Comparison of ENCODE assay signal across 10 mouse cellular contexts in genomic region chr12:91401049-91401352, GRCm38 (mm10). TPM values are rescaled to one million over a fixed set of nuclear protein-coding genes. Genes with fewer than 3 reads are reported as not detected.
A peak's percentile ranks its signal among the peaks of the same experiment; 100 is the strongest.
DNase-seq lines count a peak whose midpoint lies in the region; ATAC-seq and TF ChIP-seq lines count a peak whose summit lies in the region.
"Had no signal": no experiment of that assay in that cellular context is flagged by ENCODE, and none has a peak within 500 bp of the region (broad histone marks: within the 10 kb centered on the region; RNA-seq: fewer than 3 reads in every experiment).

No protein-coding gene starts in this region.

- no peaks in the 10 kb centered on the region for H3K4me1 ChIP-seq in neural tube, embryonic 11.5 days (ENCODE audit: control insufficient read depth, insufficient read depth, low read length)
- H3K4me1 ChIP-seq in forebrain, embryonic 15.5 days, result peaks cover 5% of the 10 kb centered on the region
- H3K4me1 ChIP-seq in liver, embryonic 14.5 days (replicated peaks; ENCODE audit: control insufficient read depth in 2 of 2, insufficient read depth in 2 of 2, low read length in 1 of 2), result no peaks in the 10 kb centered on the region
- H3K4me1 ChIP-seq in stomach, postnatal 0 days (replicated peaks; ENCODE audit: control insufficient read depth, insufficient read depth), result no peaks in the 10 kb centered on the region

- no peak overlapping the region for H3K27ac ChIP-seq in neural tube, embryonic 11.5 days (ENCODE audit: low read depth, low read length)
- no peak overlapping the region for H3K27ac ChIP-seq in forebrain, embryonic 15.5 days (replicated peaks)
- no peak overlapping the region for H3K27ac ChIP-seq in liver, embryonic 14.5 days
- no peak overlapping the region for H3K27ac ChIP-seq in stomach, postnatal 0 days (replicated peaks)

- 4% methylated on average over 12 of the region's 12 CpGs for WGBS in neural tube, embryonic 11.5 days
- 5% methylated on average over 12 of the region's 12 CpGs for WGBS in forebrain, embryonic 15.5 days
- WGBS in liver, embryonic 14.5 days (ENCODE audit: insufficient replicate concordance), result 6% methylated on average over 12 of the region's 12 CpGs
- WGBS in stomach, postnatal 0 days, result 9% methylated on average over 12 of the region's 12 CpGs

- TF ChIP-seq EP300 in liver, embryonic 14.5 days (IDR thresholded peaks at IDR 0.05; ENCODE audit: low read depth), result no peak
- no peak for TF ChIP-seq EP300 in stomach, postnatal 0 days (optimal IDR thresholded peaks at IDR 0.05)

- H3K4me2 ChIP-seq in neural tube, embryonic 11.5 days (ENCODE audit: low read depth), result peak overlapping the region; percentile 79
- peak overlapping the region; percentile 87 for H3K4me2 ChIP-seq in forebrain, embryonic 15.5 days (replicated peaks)
- H3K4me2 ChIP-seq in liver, embryonic 14.5 days (ENCODE audit: low read depth), result peak overlapping the region; percentile 55
- peak overlapping the region; percentile 68 for H3K4me2 ChIP-seq in stomach, postnatal 0 days (replicated peaks; ENCODE audit: low read depth)

- no peak for DNase-seq in neural tube, embryonic 11.5 days (ENCODE audit: low spot score)
- DNase-seq in neural tube, embryonic 10.5 days (ENCODE audit: extremely low spot score, low spot score), result no peak
- no peak for DNase-seq in liver, embryonic 14.5 days (ENCODE audit: low read depth in 3 of 3, low spot score in 3 of 3)
- no peak for DNase-seq in stomach, postnatal 0 days (ENCODE audit: low spot score)
- no peak for DNase-seq in thymus, adult 18-20 months
- no peak for DNase-seq in layer of hippocampus, adult 8-10 months (ENCODE audit: low spot score in 2 of 2)
- DNase-seq in left cerebral cortex, postnatal 14 days (ENCODE audit: low spot score in 2 of 2), result no peak
- DNase-seq: gastrocnemius, postnatal 25 days had no signal

- peak overlapping the region; percentile 34 for H3K4me3 ChIP-seq in neural tube, embryonic 11.5 days (ENCODE audit: low read depth, low read length)
- peak overlapping the region; percentile 50 for H3K4me3 ChIP-seq in forebrain, embryonic 15.5 days
- H3K4me3 ChIP-seq in liver, embryonic 14.5 days (ENCODE audit: insufficient read depth in 1 of 2, low read depth in 2 of 2, low read length in 2 of 2), result no peak overlapping the region; a peak in 1 of 4 replicates
- H3K4me3 ChIP-seq in stomach, postnatal 0 days (ENCODE audit: low read depth, low read length), result peak overlapping the region; percentile 40

- H3K9me3 ChIP-seq in neural tube, embryonic 11.5 days (ENCODE audit: control insufficient read depth, low read length), result no peaks in the 10 kb centered on the region
- H3K9me3 ChIP-seq in forebrain, embryonic 15.5 days, result no peaks in the 10 kb centered on the region
- H3K9me3 ChIP-seq in liver, embryonic 14.5 days (ENCODE audit: control insufficient read depth, low read length), result no peaks in the 10 kb centered on the region
- no peaks in the 10 kb centered on the region for H3K9me3 ChIP-seq in stomach, postnatal 0 days (ENCODE audit: control insufficient read depth, low read length)

- H3K36me3 ChIP-seq in neural tube, embryonic 11.5 days (ENCODE audit: control insufficient read depth, insufficient read depth, low read length), result no peaks in the 10 kb centered on the region
- H3K36me3 ChIP-seq in forebrain, embryonic 15.5 days, result no peaks in the 10 kb centered on the region
- H3K36me3 ChIP-seq in liver, embryonic 14.5 days (replicated peaks; ENCODE audit: control insufficient read depth, insufficient read depth, low read depth), result no peaks in the 10 kb centered on the region
- H3K36me3 ChIP-seq in stomach, postnatal 0 days (ENCODE audit: control insufficient read depth, insufficient read depth, low read length), result no peaks in the 10 kb centered on the region

- no peak for TF ChIP-seq CTCF in liver, embryonic 14.5 days (IDR thresholded peaks at IDR 0.05; ENCODE audit: low read depth)
- no peak for TF ChIP-seq CTCF in stomach, postnatal 0 days (IDR thresholded peaks at IDR 0.05; ENCODE audit: low read depth)

- H3K27me3 ChIP-seq in neural tube, embryonic 11.5 days (ENCODE audit: control insufficient read depth, insufficient read depth, low read length), result peaks cover 21% of the 10 kb centered on the region
- peaks cover 10% of the 10 kb centered on the region; the same call in 1 of the 2 replicates for H3K27me3 ChIP-seq in forebrain, embryonic 15.5 days
- H3K27me3 ChIP-seq in liver, embryonic 14.5 days (ENCODE audit: control insufficient read depth, insufficient read depth, low read length), result peaks cover 23% of the 10 kb centered on the region
- H3K27me3 ChIP-seq in stomach, postnatal 0 days (ENCODE audit: control insufficient read depth, insufficient read depth, low read length), result no peaks in the 10 kb centered on the region

- intact Hi-C loops in left cerebral cortex, postnatal 14 days (cut with DNase I), result loop anchor here (5.0 kb wide), 1 partner anchor 401 kb away; no protein-coding TSS in a partner anchor

- peak overlapping the region; percentile 26; the same call in 1 of the 2 replicates for H3K9ac ChIP-seq in neural tube, embryonic 11.5 days (ENCODE audit: low read length)
- H3K9ac ChIP-seq in forebrain, embryonic 15.5 days (replicated peaks), result peak overlapping the region; percentile 45
- no peak overlapping the region for H3K9ac ChIP-seq in liver, embryonic 14.5 days (replicated peaks)
- H3K9ac ChIP-seq in stomach, postnatal 0 days (ENCODE audit: low read length), result no peak overlapping the region; the same call in 1 of the 2 replicates

- ATAC-seq in neural tube, embryonic 11.5 days (ENCODE audit: insufficient read depth, low FRiP score, low TSS enrichment), result no peak
- ATAC-seq in forebrain, embryonic 15.5 days (replicated peaks), result no peak
- no peak for ATAC-seq in liver, embryonic 14.5 days (ENCODE audit: insufficient read depth)
- peak; percentile 35; the same call in 1 of the 2 replicates for ATAC-seq in stomach, postnatal 0 days (ENCODE audit: low FRiP score, low TSS enrichment)

RNA-seq across cellular contexts. Expression of gene Tshr, which starts 16.6 kb away (rescaled TPM):
- 0.08 and 0.15 TPM in 2 replicates for polyA plus RNA-seq in neural tube, embryonic 11.5 days (2014; fragmentation: Nextera tagmentation; extraction: Ambion mirVana)
- polyA plus RNA-seq in forebrain, embryonic 15.5 days (2015; fragmentation: Nextera tagmentation; extraction: Ambion mirVana), result 1.1 and 1.6 TPM in 2 replicates
- not detected in 2 replicates for polyA plus RNA-seq in liver, embryonic 14.5 days (2012; rRNA removed)
- not detected in 2 replicates for polyA plus RNA-seq in liver, embryonic 14.5 days (2014; fragmentation: Nextera tagmentation; extraction: Ambion mirVana)
- 0.23 and 0.32 TPM in 2 replicates for polyA plus RNA-seq in stomach, postnatal 0 days (2015; fragmentation: Nextera tagmentation; extraction: Ambion mirVana)
- under 1 TPM in 3 of 4 experiments, not detected in 1; 0.10 to 0.64 (median 0.49) TPM for total RNA-seq in layer of hippocampus, adult 8-10 months (2022)
- 1 to 10 TPM in 1 of 2 experiments, under 1 TPM in 1; 0.48 to 1.3 TPM for total RNA-seq in left cerebral cortex, postnatal 14 days (2021)
- polyA plus RNA-seq: activated CD4-positive, CD25-positive, alpha-beta regulatory T cell, adult 4 months had no signal

RNA-seq across cellular contexts. Expression of gene Cep128, which starts 16.8 kb away (rescaled TPM):
- polyA plus RNA-seq in neural tube, embryonic 11.5 days (2014; fragmentation: Nextera tagmentation; extraction: Ambion mirVana), result 6.7 and 8.8 TPM in 2 replicates
- polyA plus RNA-seq in forebrain, embryonic 15.5 days (2015; fragmentation: Nextera tagmentation; extraction: Ambion mirVana), result 6.3 and 7.1 TPM in 2 replicates
- polyA plus RNA-seq in liver, embryonic 14.5 days (2012; rRNA removed), result 7.0 and 9.3 TPM in 2 replicates
- 9.4 and 11.5 TPM in 2 replicates for polyA plus RNA-seq in liver, embryonic 14.5 days (2014; fragmentation: Nextera tagmentation; extraction: Ambion mirVana)
- polyA plus RNA-seq in stomach, postnatal 0 days (2015; fragmentation: Nextera tagmentation; extraction: Ambion mirVana), result 1.5 and 2.0 TPM in 2 replicates
- 1 to 10 TPM; 4.9 to 8.1 (median 6.9) TPM for total RNA-seq in layer of hippocampus, adult 8-10 months (2022)
- 10 to 100 TPM in 1 of 2 experiments, 1 to 10 TPM in 1; 6.9 to 14.4 TPM for total RNA-seq in left cerebral cortex, postnatal 14 days (2021)

Comparison
In these comparisons a context has a peak if more than half of its experiments do, and no peak if none do; other contexts are left out.
1. H3K4me3 ChIP-seq: peak in neural tube, embryonic 11.5 days (single experiment), forebrain, embryonic 15.5 days (single experiment) and stomach, postnatal 0 days (single experiment); none in liver, embryonic 14.5 days (0 of 2).
2. H3K9ac ChIP-seq: peak in neural tube, embryonic 11.5 days (single experiment) and forebrain, embryonic 15.5 days (single experiment); none in liver, embryonic 14.5 days (single experiment) and stomach, postnatal 0 days (single experiment).
3. Peak in every context shown above with its lines, with median percentiles within 50 percentile points of each other: H3K4me2 ChIP-seq.